Mouse (Mus musculus) MEL (cell line): ENCODE results near the gene Cntfr. TPM values are rescaled to one million over a fixed set of nuclear protein-coding genes. Genes with fewer than 3 reads are reported as not detected.

Source experiments
- DNase-seq: peaks from one replicate; pipeline ENCODE4 v3.0.0; 2011; ENCODE audit warnings: low read depth, low spot score
- H3K27ac ChIP-seq: 2 replicates; pipeline ENCODE4 v1.5.1; 2012; ENCODE audit warnings: low read depth, mild to moderate bottlenecking, control low read depth, low read length, moderate library complexity; ENCODE audit not compliant: control insufficient read depth
- H3K27me3 ChIP-seq, 2 experiments: fragments of 150-350 bp in 1 of 2; sonication (generic) in 1 of 2; 2 replicates each; pipeline ENCODE4 v1.6.1; 2012; ENCODE audit warnings: low read length in 2 of 2, mild to moderate bottlenecking in 2 of 2, improper control_type of control experiment in 1 of 2, moderate library complexity in 1 of 2; ENCODE audit not compliant: insufficient read depth in 2 of 2, control insufficient read depth in 1 of 2
- H3K36me3 ChIP-seq, 2 experiments: 2 replicates each; pipeline ENCODE4 v1.6.1; 2012 to 2014; ENCODE audit warnings: low read length in 2 of 2, improper control_type of control experiment in 1 of 2, inconsistent platforms in 1 of 2, mild to moderate bottlenecking in 1 of 2; ENCODE audit not compliant: insufficient read depth in 2 of 2, control insufficient read depth in 1 of 2
- H3K4me1 ChIP-seq, 2 experiments: fragments of 150-350 bp in 1 of 2; sonication (generic) in 1 of 2; 2 replicates each; pipeline ENCODE4 v1.6.1; 2012; ENCODE audit warnings: low read length in 2 of 2, improper control_type of control experiment in 1 of 2, mild to moderate bottlenecking in 1 of 2; ENCODE audit not compliant: insufficient read depth in 2 of 2, control insufficient read depth in 1 of 2
- H3K4me3 ChIP-seq, 2 experiments: fragments of 150-350 bp in 1 of 2; sonication (generic) in 1 of 2; 2 replicates each; pipeline ENCODE4 v1.5.1; 2012; ENCODE audit warnings: low read depth in 2 of 2, low read length in 2 of 2, mild to moderate bottlenecking in 2 of 2, moderate library complexity in 2 of 2, control low read depth in 1 of 2, improper control_type of control experiment in 1 of 2; ENCODE audit not compliant: control insufficient read depth in 1 of 2, insufficient read depth in 1 of 2
- H3K79me2 ChIP-seq: 2 replicates; pipeline ENCODE4 v1.6.1; 2012; ENCODE audit warnings: mild to moderate bottlenecking, low read length, moderate library complexity; ENCODE audit not compliant: control insufficient read depth, poor library complexity, insufficient read depth
- H3K9ac ChIP-seq: 2 replicates; pipeline ENCODE4 v1.6.1; 2012; ENCODE audit warnings: low read depth, mild to moderate bottlenecking, control low read depth, low read length, moderate library complexity; ENCODE audit not compliant: control insufficient read depth, poor library complexity, severe bottlenecking
- H3K9me3 ChIP-seq: fragments of 150-350 bp; sonication (generic); replicated peaks from 2 replicates; pipeline ENCODE4 v1.6.1; 2012; ENCODE audit warnings: mild to moderate bottlenecking, low read length, improper control_type of control experiment, moderate library complexity; ENCODE audit not compliant: insufficient read depth
- CHD1 ChIP-seq: IDR thresholded peaks from 2 replicates; pipeline ENCODE4 v1.6.1; 2012; ENCODE audit warnings: low read depth, mild to moderate bottlenecking, inconsistent platforms, low read length, improper control_type of control experiment
- CTCF ChIP-seq, 3 experiments: IDR thresholded peaks in 2 of 3; conservative IDR thresholded peaks in 1 of 3; 2 replicates each; pipeline ENCODE4 v1.5.1; 2011 to 2012; ENCODE audit warnings: low read length in 3 of 3, low read depth in 2 of 3, mild to moderate bottlenecking in 2 of 3, improper control_type of control experiment in 1 of 3, inconsistent platforms in 1 of 3, mixed read lengths in 1 of 3, moderate library complexity in 1 of 3; ENCODE audit not compliant: control insufficient read depth in 1 of 3, insufficient read depth in 1 of 3, poor library complexity in 1 of 3, severe bottlenecking in 1 of 3
- ELF1 ChIP-seq: IDR thresholded peaks from 2 replicates; pipeline ENCODE4 v1.6.1; 2014; ENCODE audit warnings: low read depth, mild to moderate bottlenecking, inconsistent platforms, low read length, improper control_type of control experiment, moderate library complexity
- ETS1 ChIP-seq: IDR thresholded peaks from 2 replicates; pipeline ENCODE4 v1.6.1; 2012; ENCODE audit warnings: low read depth, mild to moderate bottlenecking, inconsistent platforms, low read length, improper control_type of control experiment, moderate library complexity
- HCFC1 ChIP-seq: IDR thresholded peaks from 2 replicates; pipeline ENCODE4 v1.6.1; 2012; ENCODE audit warnings: low read depth, mild to moderate bottlenecking, inconsistent platforms, low read length, improper control_type of control experiment, moderate library complexity
- JUND ChIP-seq: IDR thresholded peaks from 2 replicates; pipeline ENCODE4 v1.6.1; 2011; ENCODE audit warnings: low read depth, mild to moderate bottlenecking, improper control_type of control experiment, low read length
- KAT2A ChIP-seq: conservative IDR thresholded peaks from 2 replicates; pipeline ENCODE4 v1.6.1; 2012; ENCODE audit warnings: low read depth, low read length, improper control_type of control experiment, inconsistent platforms
- MAZ ChIP-seq: IDR thresholded peaks from 2 replicates; pipeline ENCODE4 v1.6.1; 2012; ENCODE audit warnings: low read depth, mild to moderate bottlenecking, inconsistent platforms, low read length, improper control_type of control experiment
- MEF2A ChIP-seq: IDR thresholded peaks from 2 replicates; pipeline ENCODE4 v1.6.1; 2014; ENCODE audit warnings: low read depth, mild to moderate bottlenecking, inconsistent platforms, low read length, improper control_type of control experiment; ENCODE audit not compliant: poor library complexity, insufficient replicate concordance, severe bottlenecking; ENCODE audit errors: extremely low read depth
- POLR2A ChIP-seq, 2 experiments: IDR thresholded peaks; 2 replicates each; pipeline ENCODE4 v1.6.1; 2011 to 2012; ENCODE audit warnings: low read length in 2 of 2, mild to moderate bottlenecking in 2 of 2, control low read depth in 1 of 2, improper control_type of control experiment in 1 of 2, low read depth in 1 of 2, moderate library complexity in 1 of 2; ENCODE audit not compliant: control insufficient read depth in 1 of 2, insufficient read depth in 1 of 2, poor library complexity in 1 of 2
- RCOR1 ChIP-seq: IDR thresholded peaks from 2 replicates; pipeline ENCODE4 v1.6.1; 2012; ENCODE audit warnings: low read depth, mild to moderate bottlenecking, inconsistent platforms, low read length, improper control_type of control experiment
- SIN3A ChIP-seq: IDR thresholded peaks from 2 replicates; pipeline ENCODE4 v1.6.1; 2012; ENCODE audit warnings: low read length, improper control_type of control experiment, inconsistent platforms
- UBTF ChIP-seq: IDR thresholded peaks from 2 replicates; pipeline ENCODE4 v1.6.1; 2012; ENCODE audit warnings: low read depth, mild to moderate bottlenecking, inconsistent platforms, low read length, improper control_type of control experiment, moderate library complexity, borderline replicate concordance; ENCODE audit not compliant: insufficient read depth
- ZC3H11A ChIP-seq: IDR thresholded peaks from 2 replicates; pipeline ENCODE4 v1.6.1; 2012; ENCODE audit warnings: low read depth, mild to moderate bottlenecking, inconsistent platforms, low read length, improper control_type of control experiment
- polyA plus RNA-seq, 2 experiments: library from polyadenylated mRNA; stranded (reverse) in 1 of 2; unstranded in 1 of 2; fragments of >175 nt in 1 of 2; fragments of >200 nt in 1 of 2; gene quantifications; 2 replicates each; pipeline versions ENCODE4 v1.2.1 to v1.2.4; 2012; ENCODE audit warnings: low replicate concordance in 2 of 2, low read depth in 1 of 2; ENCODE audit not compliant: insufficient read length in 2 of 2, insufficient read depth in 1 of 2, missing spikeins in 1 of 2
- total RNA-seq: library from RNA; depleted of rRNA; stranded (reverse); fragments of 300-350 nt; gene quantifications from 2 replicates; pipeline ENCODE4 v1.2.3, GENCODE M21; 2012

The Cntfr gene
- total and polyA plus RNA-seq, 3 experiments: not detected

DNA sequence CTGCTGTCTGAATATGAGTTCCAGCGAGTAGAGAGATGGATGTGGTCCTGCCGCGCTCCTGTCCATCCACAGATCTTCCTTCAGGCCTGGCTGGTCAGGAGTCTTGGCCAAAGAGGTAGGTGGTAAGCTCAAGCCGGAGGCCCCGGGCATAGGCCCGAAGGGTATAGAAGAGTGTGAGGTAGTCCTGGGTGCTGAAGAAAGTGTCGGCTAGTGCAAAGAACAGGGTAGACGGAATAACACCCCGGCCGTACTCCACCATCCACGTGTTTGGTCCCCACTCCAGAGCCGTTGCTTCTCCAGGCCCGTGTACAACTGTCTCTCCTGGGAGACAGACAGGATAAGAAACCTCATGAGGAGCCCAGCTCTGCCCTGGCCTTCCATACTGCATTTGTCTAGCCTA, 42.4 kb upstream of the Cntfr start:
- peaks cover 2 to 29% of the 10 kb centered on the region in 2 experiments for H3K4me1 ChIP-seq
- H3K4me3 ChIP-seq: no peak overlapping the region
- H3K36me3 ChIP-seq: peaks cover 0 to 27% of the 10 kb centered on the region in 2 experiments; a peak in 2 of 4 replicates
- no peak overlapping the region for H3K27ac ChIP-seq
- DNase-seq: no peak
- peaks cover 15% of the 10 kb centered on the region for H3K79me2 ChIP-seq
- H3K9ac ChIP-seq: no peak overlapping the region
- TF ChIP-seq MAZ (no peak), CTCF (IDR thresholded peaks at IDR 0.05 in 2 of 3, conservative IDR thresholded peaks at IDR 0.05 in 1 of 3; ENCODE audit: control insufficient read depth in 1 of 3, insufficient read depth in 1 of 3, low read depth in 2 of 3, low read length in 3 of 3, poor library complexity in 1 of 3, severe bottlenecking in 1 of 3) (no peak), ELF1 (no peak), KAT2A (no peak), SIN3A (no peak), POLR2A (IDR thresholded peaks at IDR 0.05; ENCODE audit: control insufficient read depth in 1 of 2, insufficient read depth in 1 of 2, low read depth in 1 of 2, low read length in 2 of 2, poor library complexity in 1 of 2) (no peak)
- no peaks in the 10 kb centered on the region for H3K9me3 ChIP-seq
- no peaks in the 10 kb centered on the region for H3K27me3 ChIP-seq

DNA sequence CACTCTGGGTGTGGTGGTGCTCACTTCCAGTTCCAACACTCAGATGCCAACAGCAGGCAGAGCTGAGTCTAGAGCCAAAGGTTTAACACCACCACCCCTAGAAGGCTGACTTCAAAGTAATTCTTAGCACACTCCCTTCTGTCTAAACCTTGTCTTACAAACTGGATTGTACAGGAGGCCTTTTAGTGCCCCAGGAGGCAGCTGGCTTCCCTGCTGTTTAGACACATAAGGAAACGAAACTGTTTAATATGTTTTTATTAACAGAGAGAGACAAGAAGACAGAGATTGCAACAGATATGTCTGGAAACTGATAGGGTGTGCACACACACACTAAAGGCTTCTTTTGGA, 41.3 kb upstream of the Cntfr start:
- peak overlapping the region; percentile 83 for H3K27ac ChIP-seq
- TF ChIP-seq CHD1: no peak
- TF ChIP-seq ETS1: no peak
- no peak for TF ChIP-seq MAZ
- no peak for TF ChIP-seq ZC3H11A
- no peak for TF ChIP-seq MEF2A
- TF ChIP-seq RCOR1: no peak
- TF ChIP-seq UBTF: no peak
- TF ChIP-seq HCFC1: no peak
- TF ChIP-seq JUND: no peak
- no peak for TF ChIP-seq POLR2A (IDR thresholded peaks at IDR 0.05; ENCODE audit: control insufficient read depth in 1 of 2, insufficient read depth in 1 of 2, low read depth in 1 of 2, low read length in 2 of 2, poor library complexity in 1 of 2)

More for the DNA sequence above, 41.3 kb upstream of the Cntfr start:
- peaks cover 2 to 29% of the 10 kb centered on the region in 2 experiments for H3K4me1 ChIP-seq
- H3K79me2 ChIP-seq: peaks cover 15% of the 10 kb centered on the region
- 0 out of 4 replicates have a peak overlapping the region, but pooled peaks of 1 of the 2 experiments have one; percentile 20 for H3K4me3 ChIP-seq
- H3K9ac ChIP-seq: peak overlapping the region; percentile 40
- H3K27me3 ChIP-seq: no peaks in the 10 kb centered on the region
- no peak for DNase-seq
- no peaks in the 10 kb centered on the region for H3K9me3 ChIP-seq
- H3K36me3 ChIP-seq: peaks cover 0 to 27% of the 10 kb centered on the region in 2 experiments; a peak in 2 of 4 replicates
